Mouse (Mus musculus) heart, adult 2 months (tissue): ENCODE data around the gene Ginm1. TPM values are rescaled to one million over a fixed set of nuclear protein-coding genes. Genes with fewer than 3 reads are reported as not detected.

Source experiments
- DNase-seq, 2 experiments: peaks; one replicate each; pipeline ENCODE4 v3.0.0; 2021
- H3K27ac ChIP-seq: fragments of 200-600 bp; 2 replicates; pipeline ENCODE4 v1.8.1; 2022
- H3K27me3 ChIP-seq: fragments of 200-500 bp; 2 replicates; pipeline ENCODE4 v1.6.1; 2012; ENCODE audit warnings: mild to moderate bottlenecking, low read length, inconsistent platforms, mixed read lengths; ENCODE audit not compliant: control insufficient read depth, insufficient read depth
- H3K36me3 ChIP-seq: fragments of 200-500 bp; 2 replicates; pipeline ENCODE4 v1.6.1; 2012; ENCODE audit warnings: low read length, inconsistent platforms; ENCODE audit not compliant: control insufficient read depth, insufficient read depth
- H3K4me1 ChIP-seq: fragments of 200-500 bp; 2 replicates; pipeline ENCODE4 v1.6.1; 2011; ENCODE audit warnings: low read length; ENCODE audit not compliant: control insufficient read depth, insufficient read depth
- H3K4me3 ChIP-seq: fragments of 200-600 bp; 2 replicates; pipeline ENCODE4 v1.8.1; 2022
- H3K79me2 ChIP-seq: fragments of 200-500 bp; replicated peaks from 2 replicates; pipeline ENCODE4 v1.6.1; 2012; ENCODE audit warnings: mild to moderate bottlenecking, inconsistent platforms, low read length, moderate library complexity, mixed read lengths; ENCODE audit not compliant: control insufficient read depth, insufficient read depth
- H3K9ac ChIP-seq: fragments of 200-500 bp; 2 replicates; pipeline ENCODE4 v1.6.1; 2012; ENCODE audit warnings: low read depth, mild to moderate bottlenecking, control low read depth, inconsistent platforms, low read length, mixed read lengths
- CTCF ChIP-seq: fragments of 200-600 bp; IDR thresholded peaks from 2 replicates; pipeline ENCODE4 v1.8.1; 2022; ENCODE audit warnings: antibody characterized with exemption, mild to moderate bottlenecking, moderate library complexity
- EP300 ChIP-seq: fragments of 200-500 bp; IDR thresholded peaks from 2 replicates; pipeline ENCODE4 v1.6.1; 2011; ENCODE audit warnings: low read depth, low read length, control low read depth; ENCODE audit not compliant: insufficient read depth
- POLR2A ChIP-seq: fragments of 200-500 bp; IDR thresholded peaks from 2 replicates; pipeline ENCODE4 v1.6.1; 2011; ENCODE audit warnings: mild to moderate bottlenecking, low read depth, low read length, control low read depth; ENCODE audit not compliant: insufficient read depth
- WGBS: fragments of 180-500 bp; shearing (Covaris S2); methylation state at CpG from one replicate; pipeline ENCODE4 v1.1.7; 2018; 5-methylcytosine and 5-hydroxymethylcytosine counted together
- intact Hi-C: fragments of 180-260 bp; cut with DNase I; formaldehyde crosslinking; loops from one replicate; pipeline ENCODE4 v1.15.1; 2025
- polyA plus RNA-seq: library from polyadenylated mRNA; depleted of rRNA; stranded (reverse); fragments of >200 nt; gene quantifications from 2 replicates; pipeline ENCODE4 v1.2.3, GENCODE M21; 2012
- total RNA-seq, 2 experiments: library from RNA; stranded (reverse); gene quantifications; 2 replicates each; pipeline ENCODE4 v1.2.3; 2021

The Ginm1 gene
- total and polyA plus RNA-seq, 3 experiments = 39.6 to 123 (median 94.5) TPM

GRCm38 (mm10) chr10:7838874-7839421 is 46.3 kb upstream of the Ginm1 start:
- no peaks in the 10 kb centered on the region for H3K79me2 ChIP-seq
- 64% methylated on average over 5 of the region's 5 CpGs for WGBS
- TF ChIP-seq POLR2A (no peak), EP300 (no peak), CTCF (no peak)
- H3K4me1 ChIP-seq = peaks cover 7% of the 10 kb centered on the region
- no peaks in the 10 kb centered on the region for H3K27me3 ChIP-seq
- no peaks in the 10 kb centered on the region for H3K36me3 ChIP-seq
- no peak overlapping the region for H3K27ac ChIP-seq
- intact Hi-C loops = no loop called here
- H3K4me3 ChIP-seq = no peak overlapping the region
- DNase-seq = no peak
- no peak overlapping the region for H3K9ac ChIP-seq

GRCm38 (mm10) chr10:7838036-7838435 is 45.4 kb upstream of the Ginm1 start:
- WGBS = 82% methylated on average over 8 of the region's 8 CpGs
- no peak for DNase-seq
- no peak for TF ChIP-seq EP300
- TF ChIP-seq CTCF = no peak
- no peak for TF ChIP-seq POLR2A
- Histone ChIP-seq H3K9ac (no peak overlapping the region), H3K4me3 (no peak overlapping the region), H3K79me2 (no peaks in the 10 kb centered on the region), H3K4me1 (peaks cover 7% of the 10 kb centered on the region), H3K27ac (no peak overlapping the region), H3K27me3 (no peaks in the 10 kb centered on the region), H3K36me3 (no peaks in the 10 kb centered on the region)
- intact Hi-C loops = no loop called here

- TF ChIP-seq POLR2A = no peak
- no peak for TF ChIP-seq EP300
- TF ChIP-seq CTCF = no peak
- no peaks in the 10 kb centered on the region for H3K79me2 ChIP-seq
- H3K27me3 ChIP-seq = no peaks in the 10 kb centered on the region
- H3K36me3 ChIP-seq = no peaks in the 10 kb centered on the region
- peaks cover 10% of the 10 kb centered on the region for H3K4me1 ChIP-seq
- 89% methylated on average over 8 of the region's 8 CpGs for WGBS
- no peak for DNase-seq
- H3K9ac ChIP-seq = no peak overlapping the region
- H3K4me3 ChIP-seq = no peak overlapping the region
- intact Hi-C loops = no loop called here
- no peak overlapping the region for H3K27ac ChIP-seq
Observed at GRCm38 (mm10) chr10:7837446-7837845, 44.8 kb upstream of the Ginm1 start.

GRCm38 (mm10) chr10:7836902-7837301 is 44.3 kb upstream of the Ginm1 start:
- intact Hi-C loops = no loop called here

GRCm38 (mm10) chr10:7834671-7835225 is 42.1 kb upstream of the Ginm1 start:
- intact Hi-C loops = no loop called here
- no peak for DNase-seq
- 74% methylated on average over 10 of the region's 10 CpGs for WGBS
- no peak overlapping the region; the same call in 1 of the 2 replicates for H3K27ac ChIP-seq
- no peaks in the 10 kb centered on the region for H3K27me3 ChIP-seq
- H3K9ac ChIP-seq = no peak overlapping the region
- no peaks in the 10 kb centered on the region for H3K79me2 ChIP-seq
- TF ChIP-seq CTCF (no peak), EP300 (no peak), POLR2A (no peak)
- peaks cover 4% of the 10 kb centered on the region for H3K4me1 ChIP-seq
- no peaks in the 10 kb centered on the region for H3K36me3 ChIP-seq
- H3K4me3 ChIP-seq = no peak overlapping the region

More at GRCm38 (mm10) chr10:7836902-7837301, 44.3 kb upstream of the Ginm1 start:
- H3K36me3 ChIP-seq = no peaks in the 10 kb centered on the region
- H3K4me1 ChIP-seq = peaks cover 11% of the 10 kb centered on the region
- DNase-seq = no peak
- TF ChIP-seq CTCF (no peak), POLR2A (no peak), EP300 (no peak)
- H3K4me3 ChIP-seq = no peak overlapping the region
- H3K9ac ChIP-seq = no peak overlapping the region
- H3K27me3 ChIP-seq = no peaks in the 10 kb centered on the region
- H3K27ac ChIP-seq = no peak overlapping the region
- 67% methylated on average over 2 of the region's 2 CpGs for WGBS
- no peaks in the 10 kb centered on the region for H3K79me2 ChIP-seq

- H3K27ac ChIP-seq = no peak overlapping the region; the same call in 1 of the 2 replicates
- intact Hi-C loops = no loop called here
- H3K4me1 ChIP-seq = peaks cover 4% of the 10 kb centered on the region
- no peaks in the 10 kb centered on the region for H3K36me3 ChIP-seq
- no peak overlapping the region for H3K4me3 ChIP-seq
- no peak overlapping the region for H3K9ac ChIP-seq
- no peaks in the 10 kb centered on the region for H3K27me3 ChIP-seq
- 82% methylated on average over 9 of the region's 9 CpGs for WGBS
- no peak for TF ChIP-seq EP300
- TF ChIP-seq CTCF = no peak
- no peak for TF ChIP-seq POLR2A
- DNase-seq = peak; percentile 28 to 41
- no peaks in the 10 kb centered on the region for H3K79me2 ChIP-seq
Observed at GRCm38 (mm10) chr10:7833377-7834165, 40.9 kb upstream of the Ginm1 start.
